Mouse (Mus musculus) liver, adult (tissue): Measurements from ENCODE around the gene Emp1.

ENCODE experiments used
- GATA4 ChIP-seq: IDR thresholded peaks from 2 replicates; pipeline ENCODE4 v1.6.1; 2014; ENCODE audit warnings: mild to moderate bottlenecking, low read length; ENCODE audit not compliant: insufficient replicate concordance

Emp1 gene

DNA sequence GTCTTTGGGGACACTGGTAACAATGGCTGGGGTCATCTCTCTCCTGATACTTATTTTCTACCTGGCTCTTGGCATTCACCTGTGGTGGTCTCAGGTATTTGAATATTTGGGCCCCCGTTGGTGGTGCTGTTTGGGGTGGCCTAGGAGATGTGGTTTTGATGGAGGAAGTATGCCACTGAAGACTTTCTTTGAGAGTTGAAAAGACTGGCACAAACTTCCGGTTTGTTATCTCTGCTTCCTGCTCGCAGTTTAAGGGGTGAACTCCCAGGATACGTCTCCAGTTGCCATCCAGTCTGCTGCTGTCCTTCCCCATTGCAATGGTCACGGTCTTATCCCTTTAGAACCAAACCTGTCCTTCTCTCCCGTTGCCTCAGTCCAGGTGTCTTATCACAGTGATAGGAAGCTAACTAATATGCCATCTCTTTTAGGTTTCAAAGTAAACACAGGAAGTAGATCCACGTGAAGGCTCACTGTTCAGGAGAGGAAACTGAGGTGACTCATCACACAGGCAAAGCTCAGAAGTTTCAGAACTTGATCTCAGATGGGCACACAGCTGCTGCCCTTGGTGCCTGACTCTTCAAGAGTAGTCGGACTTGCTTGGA lies 56.0 kb downstream of the Emp1 start:
- no peak for TF ChIP-seq GATA4

DNA sequence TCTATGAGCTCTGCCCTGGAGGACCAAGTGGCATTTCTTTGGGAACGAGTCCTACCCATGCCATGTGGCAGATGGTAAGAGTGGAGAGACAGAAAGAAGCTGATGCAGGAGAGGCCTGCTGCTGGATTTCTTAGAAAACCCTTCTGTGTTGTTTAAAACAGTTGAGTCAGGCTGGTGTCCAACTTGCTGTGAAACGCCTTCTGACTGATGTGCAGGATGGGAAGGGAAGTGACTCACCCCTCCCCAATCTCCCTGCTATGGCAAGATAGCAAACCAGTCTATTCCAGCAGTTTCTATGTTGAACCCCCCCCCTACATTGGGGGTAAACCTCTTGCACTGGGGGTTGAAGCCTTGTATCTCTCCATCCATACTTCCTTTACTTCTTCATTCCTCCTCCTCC lies 65.9 kb downstream of the Emp1 start:
- TF ChIP-seq GATA4 = no peak

DNA sequence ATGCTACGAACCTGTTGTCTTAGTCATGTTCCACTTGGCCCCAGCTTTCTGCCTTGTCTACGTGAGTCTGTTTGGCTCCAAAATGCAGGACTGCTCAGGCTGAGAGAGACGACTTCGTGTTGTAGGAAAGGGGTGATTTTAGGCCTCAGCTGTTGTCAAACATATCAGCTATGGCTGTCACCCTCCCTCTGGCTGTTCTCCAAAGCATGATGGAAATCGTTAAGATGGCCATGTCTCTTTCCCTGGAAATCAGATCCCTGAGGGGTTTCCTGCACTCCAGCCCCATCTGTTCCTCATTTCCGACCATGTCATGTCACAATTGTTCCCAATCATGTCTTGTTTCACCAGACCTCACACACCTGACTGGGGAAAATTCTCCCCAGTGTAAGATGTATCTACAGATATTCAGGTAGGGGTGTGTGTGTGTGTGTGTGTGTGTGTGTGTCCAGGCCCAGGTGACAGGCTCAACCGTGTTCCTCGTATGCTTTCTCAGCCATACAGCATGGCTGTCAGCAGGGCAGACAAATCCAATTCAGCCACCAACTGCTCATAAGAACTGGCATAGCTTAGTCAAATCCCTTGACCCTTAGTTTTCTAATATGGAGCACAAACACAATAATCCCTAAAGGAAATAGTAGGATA lies 67.0 kb downstream of the Emp1 start:
- no peak for TF ChIP-seq GATA4

DNA sequence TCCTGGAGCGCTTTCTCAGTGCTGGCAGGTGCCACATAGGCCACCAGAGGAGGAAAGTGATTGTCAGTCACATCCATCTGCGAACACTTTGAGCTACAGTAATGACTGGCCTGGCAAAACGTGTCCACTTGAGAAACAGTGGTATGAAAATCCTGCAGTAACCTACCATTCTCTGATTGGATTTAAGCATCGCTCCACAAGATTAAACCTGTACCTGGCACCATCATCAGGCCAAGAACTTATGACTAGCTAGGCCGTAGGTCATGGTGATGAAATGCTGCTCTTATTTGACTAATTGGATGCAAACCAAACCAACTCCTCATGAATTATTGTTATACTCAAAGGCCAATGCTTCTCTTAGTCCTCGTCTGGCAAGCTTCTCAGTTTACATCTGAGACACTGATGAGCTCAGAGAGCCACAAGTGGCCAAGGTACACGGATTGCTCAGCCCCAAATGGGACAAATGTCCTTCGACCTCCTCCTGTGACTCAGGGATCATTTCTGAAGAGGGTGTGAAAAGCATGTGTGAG lies 68.2 kb downstream of the Emp1 start:
- TF ChIP-seq GATA4 = no peak
